Mouse (Mus musculus) C2C12 (cell line): ENCODE results near the gene Rtl4. TPM values are rescaled to one million over a fixed set of nuclear protein-coding genes. Genes with fewer than 3 reads are reported as not detected.

ENCODE experiments used
- H3K27me3 ChIP-seq: one replicate; pipeline ENCODE4 v1.6.1; 2011; ENCODE audit not compliant: control insufficient read depth, insufficient read depth, insufficient read length
- H3K36me3 ChIP-seq: one replicate; pipeline ENCODE4 v1.6.1; 2011; ENCODE audit not compliant: control insufficient read depth, insufficient read depth
- H3K4me3 ChIP-seq: one replicate; pipeline ENCODE4 v1.5.1; 2011; ENCODE audit warnings: mild to moderate bottlenecking, control low read depth; ENCODE audit not compliant: poor library complexity, insufficient read depth, severe bottlenecking
- H3K79me2 ChIP-seq: one replicate; pipeline ENCODE4 v1.6.1; 2011; ENCODE audit not compliant: control insufficient read depth, insufficient read depth
- H3K79me3 ChIP-seq: one replicate; pipeline ENCODE4 v1.6.1; 2011; ENCODE audit warnings: low read depth, control low read depth
- H3ac ChIP-seq: one replicate; pipeline ENCODE3; 2011; ENCODE audit warnings: low read depth; ENCODE audit not compliant: control insufficient read depth, insufficient read length
- CEBPB ChIP-seq: IDR thresholded peaks from one replicate; pipeline ENCODE4 v1.6.1; 2011; ENCODE audit warnings: low read depth, mild to moderate bottlenecking, control low read depth, moderate library complexity
- CTCF ChIP-seq: IDR thresholded peaks from one replicate; pipeline ENCODE4 v1.5.1; 2011; ENCODE audit not compliant: control insufficient read depth, insufficient read depth, insufficient read length
- FOSL1 ChIP-seq: IDR thresholded peaks from one replicate; pipeline ENCODE4 v1.8.0; 2011; ENCODE audit warnings: mild to moderate bottlenecking, low read length; ENCODE audit not compliant: poor library complexity, insufficient read depth, severe bottlenecking
- MAX ChIP-seq: IDR thresholded peaks from one replicate; pipeline ENCODE4 v1.6.1; 2011; ENCODE audit warnings: mild to moderate bottlenecking, control low read depth
- MYOD1 ChIP-seq: IDR thresholded peaks from one replicate; pipeline ENCODE4 v1.6.1; 2011; ENCODE audit warnings: low read depth; ENCODE audit not compliant: control insufficient read depth, insufficient read length
- MYOG ChIP-seq: IDR thresholded peaks from one replicate; pipeline ENCODE4 v1.6.1; 2011; ENCODE audit not compliant: control insufficient read depth, insufficient read length; ENCODE audit errors: extremely low read depth
- USF1 ChIP-seq: IDR thresholded peaks from one replicate; pipeline ENCODE4 v1.6.1; 2011; ENCODE audit warnings: low read depth, mild to moderate bottlenecking, control low read depth, moderate library complexity
- microRNA-seq: library from miRNA; unstranded; fragments of <30 nt; microRNA quantifications from one replicate; pipeline ENCODE4, GENCODE M21; 2019; ENCODE audit warnings: borderline microRNAs expressed
- polyA plus RNA-seq: library from polyadenylated mRNA; unstranded; fragments of >200 nt; fragmentation: generic; extraction: Trizol; gene quantifications from one replicate; pipeline ENCODE4 v1.2.1, GENCODE M21; 2012; ENCODE audit warnings: missing spikeins

Rtl4 gene
- polyA plus RNA-seq, 1 experiment = not detected

DNA sequence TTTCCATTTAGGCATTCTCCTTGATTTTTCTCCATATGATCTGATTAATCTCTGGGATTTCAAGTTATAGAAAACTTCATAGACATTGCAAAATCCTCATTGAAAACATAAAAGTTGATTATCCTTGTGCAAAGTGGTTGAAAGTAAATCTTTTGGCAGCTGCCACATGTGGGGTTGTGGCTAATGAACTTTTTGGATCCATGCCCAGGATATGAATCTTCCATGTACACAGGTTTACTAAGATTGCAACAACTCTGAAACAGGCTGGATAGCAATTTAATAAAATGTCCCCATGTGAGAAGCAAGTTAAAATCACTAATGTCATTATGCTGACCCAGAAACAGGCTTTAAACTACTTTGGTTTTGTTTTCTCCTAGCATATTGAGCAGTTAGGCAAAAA is 401.1 kb downstream of the Rtl4 start:
- H3K79me3 ChIP-seq = no peaks in the 10 kb centered on the region
- no peak for TF ChIP-seq USF1
- TF ChIP-seq CTCF = no peak
- TF ChIP-seq MYOD1 = no peak
- no peak for TF ChIP-seq CEBPB
- TF ChIP-seq MAX = no peak
- TF ChIP-seq MYOG = no peak
- TF ChIP-seq FOSL1 = no peak

DNA sequence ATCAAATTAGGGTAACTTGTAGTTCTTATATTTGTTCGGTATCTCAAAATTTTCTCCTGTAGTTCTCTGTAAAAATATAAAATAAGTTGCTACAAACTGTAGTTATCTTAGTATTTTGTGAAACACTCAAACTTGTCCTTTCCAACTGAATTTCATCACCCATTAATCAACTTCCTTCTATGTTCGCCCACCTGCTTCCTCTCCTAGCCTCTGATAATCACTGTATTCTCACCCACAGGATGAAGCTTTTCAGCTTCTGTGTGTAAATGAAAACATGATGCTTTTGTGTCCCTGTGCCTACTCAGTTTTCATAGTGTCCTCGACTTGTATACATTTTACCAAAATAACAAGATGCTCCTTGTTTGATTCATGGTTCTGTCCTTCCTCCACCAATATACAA is 401.7 kb downstream of the Rtl4 start:
- Histone ChIP-seq H3ac (no peak overlapping the region), H3K79me3 (no peaks in the 10 kb centered on the region), H3K27me3 (no peaks in the 10 kb centered on the region), H3K36me3 (no peaks in the 10 kb centered on the region), H3K79me2 (no peaks in the 10 kb centered on the region), H3K4me3 (no peak overlapping the region)
- TF ChIP-seq FOSL1 (no peak), MAX (no peak), CEBPB (no peak), USF1 (no peak), CTCF (no peak), MYOD1 (no peak), MYOG (no peak)

More for the DNA sequence above, 401.1 kb downstream of the Rtl4 start:
- H3ac ChIP-seq = no peak overlapping the region
- no peaks in the 10 kb centered on the region for H3K36me3 ChIP-seq
- no peaks in the 10 kb centered on the region for H3K79me2 ChIP-seq
- no peak overlapping the region for H3K4me3 ChIP-seq
- no peaks in the 10 kb centered on the region for H3K27me3 ChIP-seq

DNA sequence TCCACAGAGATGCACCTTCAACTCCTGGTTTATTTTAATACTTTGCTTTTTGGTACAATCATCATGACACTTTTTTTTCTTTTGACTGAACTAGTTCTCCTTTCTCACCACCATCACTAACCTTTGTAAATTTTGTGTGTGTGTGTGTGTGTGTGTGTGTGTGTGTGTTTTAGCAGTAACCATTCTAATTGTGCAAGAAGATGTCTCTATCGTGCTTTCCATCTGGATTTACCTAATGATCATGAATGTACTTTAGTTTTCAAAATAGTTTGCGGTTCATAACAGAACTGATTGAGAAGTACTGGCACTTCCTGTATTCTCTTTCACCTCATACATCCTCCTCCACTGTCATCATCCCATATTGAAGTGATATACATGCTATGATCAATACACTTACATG is 402.3 kb downstream of the Rtl4 start:
- Histone ChIP-seq H3K36me3 (no peaks in the 10 kb centered on the region), H3K4me3 (no peak overlapping the region), H3K79me2 (no peaks in the 10 kb centered on the region), H3K27me3 (no peaks in the 10 kb centered on the region), H3K79me3 (no peaks in the 10 kb centered on the region), H3ac (no peak overlapping the region)
- TF ChIP-seq MAX = no peak
- TF ChIP-seq USF1 = no peak
- TF ChIP-seq CTCF = no peak
- TF ChIP-seq MYOD1 = no peak
- TF ChIP-seq FOSL1 = no peak
- no peak for TF ChIP-seq CEBPB
- TF ChIP-seq MYOG = no peak

Small RNAs within 50 kb of the gene (microRNA-seq; reads per million reads assigned to microRNA genes)
- not detected for gene Mir3472

Other genes with a start within 250 kb of the Rtl4 start
- 0.01 TPM for gene Trpc5os, start 232.3 kb upstream of the Rtl4 start, polyA plus RNA-seq
- not detected for gene Trpc5, start 727 bp upstream of the Rtl4 start, polyA plus RNA-seq